8 mouse cellular contexts compared by ENCODE assay signal in genomic region chr4:62409615-62410014, GRCm38 (mm10). TPM values are rescaled to one million over a fixed set of nuclear protein-coding genes. Genes with fewer than 3 reads are reported as not detected.
A peak's percentile ranks its signal among the peaks of the same experiment; 100 is the strongest.
DNase-seq lines count a peak whose midpoint lies in the region; ATAC-seq and TF ChIP-seq lines count a peak whose summit lies in the region.

No protein-coding gene starts in this region.

- H3K4me1 ChIP-seq in embryonic facial prominence, embryonic 10.5 days, result peaks cover 30% of the 10 kb centered on the region
- peaks cover 15% of the 10 kb centered on the region for H3K4me1 ChIP-seq in intestine, embryonic 15.5 days (replicated peaks)
- peaks cover 44% of the 10 kb centered on the region for H3K4me1 ChIP-seq in neural tube, embryonic 13.5 days (replicated peaks)

- peak overlapping the region; percentile 73 for H3K4me2 ChIP-seq in intestine, embryonic 15.5 days (replicated peaks)
- H3K4me2 ChIP-seq in neural tube, embryonic 13.5 days, result peak overlapping the region; percentile 89

- peak overlapping the region; percentile 90 for H3K4me3 ChIP-seq in layer of hippocampus, adult 2 months
- H3K4me3 ChIP-seq in embryonic facial prominence, embryonic 10.5 days, result peak overlapping the region; percentile 86
- peak overlapping the region; percentile 74 for H3K4me3 ChIP-seq in intestine, embryonic 15.5 days (replicated peaks)
- peak overlapping the region; percentile 82 for H3K4me3 ChIP-seq in neural tube, embryonic 13.5 days

- no peaks in the 10 kb centered on the region for H3K27me3 ChIP-seq in embryonic facial prominence, embryonic 10.5 days (replicated peaks; ENCODE audit: low read depth, poor library complexity, severe bottlenecking)
- H3K27me3 ChIP-seq in intestine, embryonic 15.5 days (replicated peaks), result no peaks in the 10 kb centered on the region
- no peaks in the 10 kb centered on the region for H3K27me3 ChIP-seq in neural tube, embryonic 13.5 days

- DNase-seq in layer of hippocampus, adult 2 months (ENCODE audit: low spot score in 2 of 2), result no peak
- DNase-seq in layer of hippocampus, adult 9-10 months (ENCODE audit: low spot score), result no peak
- no peak for DNase-seq in embryonic facial prominence, embryonic 10.5 days (ENCODE audit: low spot score)
- no peak for DNase-seq in adrenal gland, postnatal 10 days
- no peak for DNase-seq in yolk sac, embryonic 10.5 days (ENCODE audit: low spot score)

- H3K27ac ChIP-seq in layer of hippocampus, adult 2 months, result no peak overlapping the region
- peak overlapping the region; percentile 89 for H3K27ac ChIP-seq in embryonic facial prominence, embryonic 10.5 days (replicated peaks)
- 0 out of 2 replicates have a peak overlapping the region, but pooled peaks have one; percentile 81 for H3K27ac ChIP-seq in intestine, embryonic 15.5 days
- H3K27ac ChIP-seq in neural tube, embryonic 13.5 days (replicated peaks), result no peak overlapping the region

- H3K9ac ChIP-seq in intestine, embryonic 15.5 days, result peak overlapping the region; percentile 87
- peak overlapping the region; percentile 82 for H3K9ac ChIP-seq in neural tube, embryonic 13.5 days

- H3K36me3 ChIP-seq in embryonic facial prominence, embryonic 10.5 days (replicated peaks), result peaks cover 62% of the 10 kb centered on the region
- peaks cover 25% of the 10 kb centered on the region for H3K36me3 ChIP-seq in intestine, embryonic 15.5 days
- H3K36me3 ChIP-seq in neural tube, embryonic 13.5 days, result peaks cover 34% of the 10 kb centered on the region

- TF ChIP-seq CTCF in layer of hippocampus, adult 2 months (conservative IDR thresholded peaks at IDR 0.05), result no peak

- no peak for ATAC-seq in intestine, embryonic 15.5 days
- no peak for ATAC-seq in neural tube, embryonic 13.5 days (ENCODE audit: low read depth)
- no peak for ATAC-seq in monocyte, adult 5-6 weeks (replicated peaks; ENCODE audit: insufficient number of reproducible peaks, low FRiP score, low TSS enrichment, poor library complexity, severe bottlenecking)

- 47% methylated on average over 6 of the region's 6 CpGs for WGBS in embryonic facial prominence, embryonic 10.5 days
- 28% methylated on average over 6 of the region's 6 CpGs for WGBS in intestine, embryonic 15.5 days
- WGBS in neural tube, embryonic 13.5 days, result 41% methylated on average over 6 of the region's 6 CpGs

- H3K9me3 ChIP-seq in embryonic facial prominence, embryonic 10.5 days, result no peaks in the 10 kb centered on the region
- H3K9me3 ChIP-seq in intestine, embryonic 15.5 days, result no peaks in the 10 kb centered on the region
- no peaks in the 10 kb centered on the region for H3K9me3 ChIP-seq in neural tube, embryonic 13.5 days

RNA-seq across cellular contexts. Expression of gene Prpf4, which starts 1.0 kb away (rescaled TPM):
- total RNA-seq in layer of hippocampus, adult 2 months (2021), result 10 to 100 TPM; 13.2 to 13.3 TPM
- polyA plus RNA-seq in embryonic facial prominence, embryonic 10.5 days (2016; fragmentation: Nextera tagmentation; extraction: Ambion mirVana), result 37.1 and 37.2 TPM in 2 replicates
- 17.3 and 18.7 TPM in 2 replicates for polyA plus RNA-seq in intestine, embryonic 15.5 days (2015; fragmentation: Nextera tagmentation; extraction: Ambion mirVana)
- polyA plus RNA-seq in neural tube, embryonic 13.5 days (2015; fragmentation: Nextera tagmentation; extraction: Ambion mirVana), result 17.1 and 17.9 TPM in 2 replicates
- total RNA-seq in adrenal gland, postnatal 10 days (2021), result 10 to 100 TPM; 19.8 to 21.3 TPM
- total RNA-seq in monocyte, adult 5-6 weeks (2017), result 10.7 to 14.9 TPM (median 11.4 TPM) in 3 replicates

RNA-seq across cellular contexts. Expression of gene Cdc26, which starts 1.2 kb away (rescaled TPM):
- total RNA-seq in layer of hippocampus, adult 2 months (2021), result 10 to 100 TPM; 49.0 to 51.3 TPM
- 207 and 215 TPM in 2 replicates for polyA plus RNA-seq in embryonic facial prominence, embryonic 10.5 days (2016; fragmentation: Nextera tagmentation; extraction: Ambion mirVana)
- 138 and 147 TPM in 2 replicates for polyA plus RNA-seq in intestine, embryonic 15.5 days (2015; fragmentation: Nextera tagmentation; extraction: Ambion mirVana)
- 98.8 and 108 TPM in 2 replicates for polyA plus RNA-seq in neural tube, embryonic 13.5 days (2015; fragmentation: Nextera tagmentation; extraction: Ambion mirVana)
- total RNA-seq in adrenal gland, postnatal 10 days (2021), result 10 to 100 TPM; 60.0 to 70.8 TPM
- total RNA-seq in monocyte, adult 5-6 weeks (2017), result 40.8 to 57.0 TPM (median 49.4 TPM) in 3 replicates

RNA-seq across cellular contexts. Expression of gene Rnf183, which starts 25.4 kb away (rescaled TPM):
- not detected for total RNA-seq in layer of hippocampus, adult 2 months (2021)
- not detected in 2 replicates for polyA plus RNA-seq in embryonic facial prominence, embryonic 10.5 days (2016; fragmentation: Nextera tagmentation; extraction: Ambion mirVana)
- polyA plus RNA-seq in intestine, embryonic 15.5 days (2015; fragmentation: Nextera tagmentation; extraction: Ambion mirVana), result not detected in 2 replicates
- polyA plus RNA-seq in neural tube, embryonic 13.5 days (2015; fragmentation: Nextera tagmentation; extraction: Ambion mirVana), result 0.18 TPM in 1 of 2 replicates, not detected in the other
- not detected for total RNA-seq in adrenal gland, postnatal 10 days (2021)
- total RNA-seq in monocyte, adult 5-6 weeks (2017), result not detected in 3 replicates

RNA-seq across cellular contexts. Expression of gene Slc31a1, which starts 49.1 kb away (rescaled TPM):
- total RNA-seq in layer of hippocampus, adult 2 months (2021), result 10 to 100 TPM; 11.7 to 11.9 TPM
- polyA plus RNA-seq in embryonic facial prominence, embryonic 10.5 days (2016; fragmentation: Nextera tagmentation; extraction: Ambion mirVana), result 45.5 and 48.0 TPM in 2 replicates
- polyA plus RNA-seq in intestine, embryonic 15.5 days (2015; fragmentation: Nextera tagmentation; extraction: Ambion mirVana), result 96.6 and 102 TPM in 2 replicates
- 34.6 and 35.0 TPM in 2 replicates for polyA plus RNA-seq in neural tube, embryonic 13.5 days (2015; fragmentation: Nextera tagmentation; extraction: Ambion mirVana)
- total RNA-seq in adrenal gland, postnatal 10 days (2021), result 10 to 100 TPM; 59.3 to 59.5 TPM
- 10.2 to 14.9 TPM (median 13.8 TPM) in 3 replicates for total RNA-seq in monocyte, adult 5-6 weeks (2017)

RNA-seq across cellular contexts. Expression of gene Fkbp15, which starts 49.3 kb away (rescaled TPM):
- 10 to 100 TPM; 41.1 to 43.4 TPM for total RNA-seq in layer of hippocampus, adult 2 months (2021)
- polyA plus RNA-seq in embryonic facial prominence, embryonic 10.5 days (2016; fragmentation: Nextera tagmentation; extraction: Ambion mirVana), result 18.0 and 18.1 TPM in 2 replicates
- 23.7 and 24.7 TPM in 2 replicates for polyA plus RNA-seq in intestine, embryonic 15.5 days (2015; fragmentation: Nextera tagmentation; extraction: Ambion mirVana)
- 24.8 and 24.9 TPM in 2 replicates for polyA plus RNA-seq in neural tube, embryonic 13.5 days (2015; fragmentation: Nextera tagmentation; extraction: Ambion mirVana)
- total RNA-seq in adrenal gland, postnatal 10 days (2021), result 10 to 100 TPM; 30.1 to 36.6 TPM
- 94.1 to 128 TPM (median 123 TPM) in 3 replicates for total RNA-seq in monocyte, adult 5-6 weeks (2017)

Comparison
In these comparisons a context has a peak if more than half of its experiments do, and no peak if none do; other contexts are left out.
1. H3K27ac ChIP-seq: peak in embryonic facial prominence, embryonic 10.5 days (single experiment) and intestine, embryonic 15.5 days (single experiment); none in layer of hippocampus, adult 2 months (single experiment) and neural tube, embryonic 13.5 days (single experiment).
2. Peak in every context shown above with its lines, with median percentiles within 50 percentile points of each other: H3K4me3 ChIP-seq.